Mouse (Mus musculus): ENCODE results near the gene Nova2. TPM values are rescaled to one million over a fixed set of nuclear protein-coding genes. Genes with fewer than 3 reads are reported as not detected.
A peak's percentile ranks its signal among the peaks of the same experiment; 100 is the strongest.

Gene Nova2
- polyA plus RNA-seq, 1 experiment from 2014 or later = 18.4 TPM

GRCm38 (mm10) chr7:19001066-19001806, 75.5 kb downstream of the Nova2 start:
- H3K9me3 ChIP-seq (ENCODE audit: control insufficient read depth, low read length) = no peaks in the 10 kb centered on the region
- ATAC-seq (ENCODE audit: low read depth) = no peak
- WGBS = 34% methylated on average over 15 of the region's 18 CpGs
- peaks cover 6% of the 10 kb centered on the region for H3K36me3 ChIP-seq (ENCODE audit: control insufficient read depth, insufficient read depth, low read length)
- peak overlapping the region; percentile 51 for H3K4me2 ChIP-seq (ENCODE audit: low read depth, low read length)
- no peaks in the 10 kb centered on the region for H3K27me3 ChIP-seq (ENCODE audit: control insufficient read depth, insufficient read depth, low read length)
- H3K9ac ChIP-seq (replicated peaks; ENCODE audit: low read depth, low read length) = peak overlapping the region; percentile 37; the same call in 1 of the 2 replicates
- peak overlapping the region; percentile 22 for H3K4me3 ChIP-seq (ENCODE audit: low read depth, low read length)
- peak overlapping the region; percentile 16; the same call in 1 of the 2 replicates for H3K27ac ChIP-seq (ENCODE audit: low read depth, low read length)
- H3K4me1 ChIP-seq (ENCODE audit: control insufficient read depth, insufficient read depth, low read length) = peaks cover 22% of the 10 kb centered on the region

GRCm38 (mm10) chr7:19001807-19002085, 76.1 kb downstream of the Nova2 start:
- Histone ChIP-seq H3K9me3 (ENCODE audit: control insufficient read depth, low read length) (no peaks in the 10 kb centered on the region), H3K9ac (replicated peaks; ENCODE audit: low read depth, low read length) (no peak overlapping the region), H3K27me3 (ENCODE audit: control insufficient read depth, insufficient read depth, low read length) (no peaks in the 10 kb centered on the region), H3K4me3 (ENCODE audit: low read depth, low read length) (no peak overlapping the region), H3K4me2 (ENCODE audit: low read depth, low read length) (no peak overlapping the region), H3K4me1 (ENCODE audit: control insufficient read depth, insufficient read depth, low read length) (peaks cover 26% of the 10 kb centered on the region), H3K36me3 (ENCODE audit: control insufficient read depth, insufficient read depth, low read length) (peaks cover 6% of the 10 kb centered on the region), H3K27ac (ENCODE audit: low read depth, low read length) (no peak overlapping the region)
- ATAC-seq (ENCODE audit: low read depth) = no peak
- WGBS = 33% methylated on average over 3 of the region's 3 CpGs

GRCm38 (mm10) chr7:19002115-19002514, 76.4 kb downstream of the Nova2 start:
- Histone ChIP-seq H3K4me1 (ENCODE audit: control insufficient read depth, insufficient read depth, low read length) (peaks cover 28% of the 10 kb centered on the region), H3K27me3 (ENCODE audit: control insufficient read depth, insufficient read depth, low read length) (no peaks in the 10 kb centered on the region), H3K36me3 (ENCODE audit: control insufficient read depth, insufficient read depth, low read length) (peaks cover 7% of the 10 kb centered on the region), H3K27ac (ENCODE audit: low read depth, low read length) (peak overlapping the region; percentile 55; the same call in 1 of the 2 replicates), H3K9me3 (ENCODE audit: control insufficient read depth, low read length) (no peaks in the 10 kb centered on the region), H3K4me3 (ENCODE audit: low read depth, low read length) (peak overlapping the region; percentile 27; the same call in 1 of the 2 replicates), H3K9ac (replicated peaks; ENCODE audit: low read depth, low read length) (peak overlapping the region; percentile 54; the same call in 1 of the 2 replicates), H3K4me2 (ENCODE audit: low read depth, low read length) (peak overlapping the region; percentile 61)
- WGBS = 38% methylated on average over 4 of the region's 4 CpGs
- ATAC-seq (ENCODE audit: low read depth) = no peak

- Histone ChIP-seq H3K9ac (replicated peaks; ENCODE audit: low read depth, low read length) (peak overlapping the region; percentile 54), H3K4me1 (ENCODE audit: control insufficient read depth, insufficient read depth, low read length) (peaks cover 28% of the 10 kb centered on the region), H3K4me3 (ENCODE audit: low read depth, low read length) (peak overlapping the region; percentile 27), H3K27me3 (ENCODE audit: control insufficient read depth, insufficient read depth, low read length) (no peaks in the 10 kb centered on the region), H3K27ac (ENCODE audit: low read depth, low read length) (peak overlapping the region; percentile 55; the same call in 1 of the 2 replicates), H3K36me3 (ENCODE audit: control insufficient read depth, insufficient read depth, low read length) (peaks cover 11% of the 10 kb centered on the region), H3K4me2 (ENCODE audit: low read depth, low read length) (peak overlapping the region; percentile 61), H3K9me3 (ENCODE audit: control insufficient read depth, low read length) (no peaks in the 10 kb centered on the region)
- peak; percentile 54 for ATAC-seq (ENCODE audit: low read depth)
- 2% methylated on average over 17 of the region's 17 CpGs for WGBS
Observed at GRCm38 (mm10) chr7:19002848-19003498, 77.3 kb downstream of the Nova2 start.

- peak; percentile 62 for ATAC-seq (ENCODE audit: low read depth)
- H3K27ac ChIP-seq (ENCODE audit: low read depth, low read length) = peak within 1 kb of the TSS; percentile 89
- peaks cover 11% of the 10 kb centered on the region for H3K36me3 ChIP-seq (ENCODE audit: control insufficient read depth, insufficient read depth, low read length)
- peaks cover 28% of the 10 kb centered on the region for H3K4me1 ChIP-seq (ENCODE audit: control insufficient read depth, insufficient read depth, low read length)
- H3K27me3 ChIP-seq (ENCODE audit: control insufficient read depth, insufficient read depth, low read length) = no peaks in the 10 kb centered on the region
- no peaks in the 10 kb centered on the region for H3K9me3 ChIP-seq (ENCODE audit: control insufficient read depth, low read length)
- H3K9ac ChIP-seq (replicated peaks; ENCODE audit: low read depth, low read length) = peak within 1 kb of the TSS; percentile 86
- WGBS = under 1% methylated on average over 88 of the region's 90 CpGs
- H3K4me2 ChIP-seq (ENCODE audit: low read depth, low read length) = peak within 1 kb of the TSS; percentile 98
- H3K4me3 ChIP-seq (ENCODE audit: low read depth, low read length) = peak within 1 kb of the TSS; percentile 86
Observed at GRCm38 (mm10) chr7:19003902-19004630, 78.4 kb downstream of the Nova2 start, which contains the start of gene Irf2bp1. TSS of gene Irf2bp1 (plus strand) at chr7:19004044.

- ATAC-seq (ENCODE audit: low read depth) = peak; percentile 4; the same call in 1 of the 2 replicates
- Histone ChIP-seq H3K36me3 (ENCODE audit: control insufficient read depth, insufficient read depth, low read length) (peaks cover 11% of the 10 kb centered on the region), H3K27me3 (ENCODE audit: control insufficient read depth, insufficient read depth, low read length) (no peaks in the 10 kb centered on the region), H3K4me1 (ENCODE audit: control insufficient read depth, insufficient read depth, low read length) (peaks cover 28% of the 10 kb centered on the region), H3K4me2 (ENCODE audit: low read depth, low read length) (peak overlapping the region; percentile 98), H3K4me3 (ENCODE audit: low read depth, low read length) (peak overlapping the region; percentile 86), H3K27ac (ENCODE audit: low read depth, low read length) (peak overlapping the region; percentile 89), H3K9me3 (ENCODE audit: control insufficient read depth, low read length) (no peaks in the 10 kb centered on the region), H3K9ac (replicated peaks; ENCODE audit: low read depth, low read length) (peak overlapping the region; percentile 86)
- WGBS = 6% methylated on average over 32 of the region's 34 CpGs
Observed at GRCm38 (mm10) chr7:19004631-19005079, 79.0 kb downstream of the Nova2 start.

- peak overlapping the region; percentile 86; the same call in 1 of the 2 replicates for H3K4me3 ChIP-seq (ENCODE audit: low read depth, low read length)
- no peaks in the 10 kb centered on the region for H3K27me3 ChIP-seq (ENCODE audit: control insufficient read depth, insufficient read depth, low read length)
- peaks cover 11% of the 10 kb centered on the region for H3K36me3 ChIP-seq (ENCODE audit: control insufficient read depth, insufficient read depth, low read length)
- H3K27ac ChIP-seq (ENCODE audit: low read depth, low read length) = no peak overlapping the region
- H3K4me1 ChIP-seq (ENCODE audit: control insufficient read depth, insufficient read depth, low read length) = peaks cover 28% of the 10 kb centered on the region
- WGBS = 78% methylated on average over 34 of the region's 34 CpGs
- H3K4me2 ChIP-seq (ENCODE audit: low read depth, low read length) = peak overlapping the region; percentile 98
- no peak overlapping the region for H3K9ac ChIP-seq (replicated peaks; ENCODE audit: low read depth, low read length)
- H3K9me3 ChIP-seq (ENCODE audit: control insufficient read depth, low read length) = no peaks in the 10 kb centered on the region
- ATAC-seq (ENCODE audit: low read depth) = no peak
Observed at GRCm38 (mm10) chr7:19005417-19006121, 79.9 kb downstream of the Nova2 start.

- Histone ChIP-seq H3K27ac (ENCODE audit: low read depth, low read length) (no peak overlapping the region), H3K4me3 (ENCODE audit: low read depth, low read length) (no peak overlapping the region), H3K27me3 (ENCODE audit: control insufficient read depth, insufficient read depth, low read length) (no peaks in the 10 kb centered on the region), H3K4me1 (ENCODE audit: control insufficient read depth, insufficient read depth, low read length) (peaks cover 24% of the 10 kb centered on the region), H3K9ac (replicated peaks; ENCODE audit: low read depth, low read length) (no peak overlapping the region), H3K36me3 (ENCODE audit: control insufficient read depth, insufficient read depth, low read length) (peaks cover 11% of the 10 kb centered on the region), H3K4me2 (ENCODE audit: low read depth, low read length) (peak overlapping the region; percentile 20; the same call in 1 of the 2 replicates), H3K9me3 (ENCODE audit: control insufficient read depth, low read length) (no peaks in the 10 kb centered on the region)
- 8% methylated on average over 12 of the region's 12 CpGs for WGBS
- ATAC-seq (ENCODE audit: low read depth) = no peak; the same call in 1 of the 2 replicates
Observed at GRCm38 (mm10) chr7:19006476-19006875, 80.8 kb downstream of the Nova2 start.

All from neural tube, embryonic 14.5 days (tissue).